Mouse (Mus musculus) kidney, adult 11 months (tissue): Measurements from ENCODE around the gene Serpina12.
A peak's percentile ranks its signal among the peaks of the same experiment; 100 is the strongest.

Source experiments
- DNase-seq: peaks from one replicate; pipeline ENCODE4 v3.0.0; 2022

Serpina12 gene

GRCm38 (mm10) chr12:104002569-104003237 is 41.5 kb downstream of the Serpina12 start:
- DNase-seq = peak; percentile 33

DNA sequence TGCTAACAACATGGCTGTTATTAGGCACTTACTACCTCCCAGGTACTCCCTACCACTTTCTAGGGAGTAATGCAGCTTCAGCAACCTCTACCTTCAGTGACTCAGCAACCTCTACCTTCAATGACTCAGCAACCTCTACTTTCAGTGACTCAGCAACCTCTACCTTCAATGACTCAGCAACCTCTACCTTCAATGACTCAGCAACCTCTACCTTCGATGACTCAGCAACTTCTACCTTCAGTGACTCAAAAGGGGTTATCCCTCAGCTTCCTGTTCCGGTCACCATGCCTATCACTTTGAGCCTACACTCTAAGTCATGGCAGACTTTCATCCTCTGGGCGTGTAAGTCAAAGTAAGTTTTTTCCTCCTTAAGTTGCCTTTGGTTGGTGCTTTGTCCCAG is 43.6 kb downstream of the Serpina12 start:
- no peak for DNase-seq

DNA sequence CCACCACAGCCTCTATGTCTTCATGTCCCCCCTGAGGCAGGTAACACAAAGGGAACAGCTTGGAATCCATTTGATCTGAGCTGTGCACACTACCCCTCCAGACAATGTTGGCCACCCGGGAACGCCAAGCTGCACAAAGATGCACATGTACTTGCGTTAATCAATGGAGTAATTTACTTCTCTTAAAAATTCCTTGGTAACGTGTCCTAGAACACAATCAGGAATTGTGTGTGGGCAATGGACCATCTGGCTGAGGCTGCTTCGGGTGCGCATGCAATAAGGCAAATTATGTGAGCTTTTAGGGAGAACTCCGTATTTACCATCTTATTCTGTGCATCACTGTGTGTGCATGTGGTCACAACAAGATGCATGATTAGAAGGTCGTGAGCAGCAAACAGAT is 44.6 kb downstream of the Serpina12 start:
- DNase-seq = no peak

DNA sequence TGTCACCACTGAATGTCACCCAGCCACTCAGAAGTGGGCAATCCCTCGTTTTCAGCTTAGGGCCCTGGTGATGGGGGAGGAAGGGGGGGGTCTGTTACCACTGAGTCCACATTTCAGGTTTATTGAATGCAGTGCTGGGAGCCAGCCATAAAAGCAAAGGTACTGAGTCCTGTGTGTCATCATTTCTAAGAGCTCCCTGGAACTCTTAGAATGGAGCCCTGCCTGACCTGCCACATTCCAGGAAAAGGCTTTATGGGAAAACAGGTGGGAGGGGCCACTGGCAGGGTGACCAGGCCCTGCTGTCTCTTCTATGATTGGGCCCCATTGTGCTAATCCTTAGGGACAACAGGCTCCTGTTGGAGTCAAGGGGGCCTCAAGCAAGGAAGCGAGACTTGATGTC is 47.7 kb downstream of the Serpina12 start:
- no peak for DNase-seq

GRCm38 (mm10) chr12:103995292-103996072 is 48.8 kb downstream of the Serpina12 start:
- DNase-seq = peak; percentile 35

DNA sequence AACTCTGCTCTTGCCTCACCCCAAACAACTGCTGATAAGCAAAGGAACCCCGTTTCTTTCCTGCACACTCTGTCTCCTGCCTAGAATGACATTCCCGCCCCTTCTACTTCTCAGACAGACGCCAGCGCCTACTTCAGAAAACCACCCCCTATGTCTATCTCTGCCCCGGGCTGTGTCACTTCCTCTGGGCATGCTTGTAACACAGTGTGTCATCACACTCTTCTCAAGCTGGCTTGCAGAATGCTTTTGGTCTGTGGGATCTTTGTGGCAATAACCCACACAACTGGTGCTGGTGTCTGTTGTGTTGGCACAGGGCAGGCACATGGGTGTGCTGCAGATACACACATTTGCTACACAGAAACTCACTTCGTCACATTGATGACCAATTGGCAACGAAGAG is 51.3 kb downstream of the Serpina12 start:
- DNase-seq = no peak

GRCm38 (mm10) chr12:103989857-103990256 is 54.4 kb downstream of the Serpina12 start, which contains the start of gene Serpina11:
Serpina11 (minus strand) TSS chr12:103989957.
- DNase-seq = no peak

DNA sequence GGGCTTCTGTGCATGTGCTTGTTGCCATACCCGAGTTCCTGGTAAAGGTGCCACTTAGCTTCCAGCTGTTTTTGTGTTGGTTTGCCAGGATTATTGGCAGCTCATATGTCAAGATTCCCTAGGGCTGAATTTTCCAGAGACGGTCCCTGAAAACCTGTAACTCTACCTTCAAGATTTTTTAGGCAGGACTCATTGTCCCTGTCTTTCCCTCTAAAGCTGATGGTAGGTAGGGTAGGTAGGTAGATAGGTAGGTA is 54.8 kb downstream of the Serpina12 start:
- DNase-seq = no peak

GRCm38 (mm10) chr12:103988754-103989513 is 55.3 kb downstream of the Serpina12 start:
- DNase-seq = no peak

GRCm38 (mm10) chr12:103985868-103986267 is 58.4 kb downstream of the Serpina12 start:
- no peak for DNase-seq

DNA sequence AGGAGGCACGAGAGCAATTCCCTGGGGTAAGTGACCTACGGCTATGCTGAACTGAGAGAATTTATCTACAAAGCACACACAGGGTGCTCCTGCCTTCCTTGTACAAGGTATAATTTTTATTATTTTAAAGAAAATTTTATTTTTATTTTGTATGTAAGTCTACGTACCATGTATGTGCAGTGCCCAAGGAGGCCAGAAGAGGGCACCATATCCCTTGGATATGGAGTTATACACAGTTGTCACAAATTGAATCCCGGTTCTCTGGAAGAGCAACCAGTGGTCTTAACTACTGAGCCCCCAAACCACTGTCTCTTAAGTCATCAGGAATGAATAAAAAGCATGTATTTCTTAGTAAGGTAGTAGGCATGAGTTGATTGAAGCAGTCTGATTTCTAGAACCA is 59.3 kb downstream of the Serpina12 start:
- DNase-seq = no peak

GRCm38 (mm10) chr12:103981646-103982360 is 62.4 kb downstream of the Serpina12 start:
- no peak for DNase-seq
